Mouse (Mus musculus) ovary, postnatal 10 days (tissue): ENCODE data around the gene Cdk17.

Experiments used
- DNase-seq: peaks from one replicate; pipeline ENCODE4 v3.0.0; 2022; ENCODE audit warnings: low spot score

The Cdk17 gene

GRCm38 (mm10) chr10:93263431-93263830 lies 102.8 kb downstream of the Cdk17 start:
- no peak for DNase-seq

GRCm38 (mm10) chr10:93264001-93264400 lies 103.3 kb downstream of the Cdk17 start:
- DNase-seq: no peak

GRCm38 (mm10) chr10:93265833-93266232 lies 105.2 kb downstream of the Cdk17 start:
- DNase-seq: no peak

- no peak for DNase-seq
Measured at GRCm38 (mm10) chr10:93266521-93266920, 105.8 kb downstream of the Cdk17 start.

GRCm38 (mm10) chr10:93267509-93267908 lies 106.8 kb downstream of the Cdk17 start:
- no peak for DNase-seq

- DNase-seq: no peak
Measured at GRCm38 (mm10) chr10:93268339-93268738, 107.7 kb downstream of the Cdk17 start.

GRCm38 (mm10) chr10:93269744-93270143 lies 109.1 kb downstream of the Cdk17 start:
- no peak for DNase-seq

GRCm38 (mm10) chr10:93270889-93271460 lies 110.3 kb downstream of the Cdk17 start:
- DNase-seq: no peak

- DNase-seq: no peak
Measured at GRCm38 (mm10) chr10:93271831-93272230, 111.2 kb downstream of the Cdk17 start.

GRCm38 (mm10) chr10:93272986-93273982 lies 112.6 kb downstream of the Cdk17 start:
- no peak for DNase-seq

GRCm38 (mm10) chr10:93274277-93274696 lies 113.6 kb downstream of the Cdk17 start:
- DNase-seq: no peak

- DNase-seq: no peak
Measured at GRCm38 (mm10) chr10:93275212-93276136, 114.8 kb downstream of the Cdk17 start.

- no peak for DNase-seq
Measured at GRCm38 (mm10) chr10:93276349-93276763, 115.7 kb downstream of the Cdk17 start.

- DNase-seq: no peak
Measured at GRCm38 (mm10) chr10:93276857-93277256, 116.2 kb downstream of the Cdk17 start.

GRCm38 (mm10) chr10:93278361-93278760 lies 117.7 kb downstream of the Cdk17 start:
- no peak for DNase-seq

GRCm38 (mm10) chr10:93279062-93279461 lies 118.4 kb downstream of the Cdk17 start:
- DNase-seq: no peak

- DNase-seq: no peak
Measured at GRCm38 (mm10) chr10:93280586-93280985, 119.9 kb downstream of the Cdk17 start.

GRCm38 (mm10) chr10:93281092-93281491 lies 120.4 kb downstream of the Cdk17 start:
- no peak for DNase-seq

GRCm38 (mm10) chr10:93282526-93282964 lies 121.9 kb downstream of the Cdk17 start:
- no peak for DNase-seq

- no peak for DNase-seq
Measured at GRCm38 (mm10) chr10:93283258-93283657, 122.6 kb downstream of the Cdk17 start.

- DNase-seq: no peak
Measured at GRCm38 (mm10) chr10:93285489-93285888, 124.8 kb downstream of the Cdk17 start.

GRCm38 (mm10) chr10:93287551-93288145 lies 127.0 kb downstream of the Cdk17 start:
- DNase-seq: no peak
